Mouse (Mus musculus) thymus, postnatal 25 days (tissue): ENCODE results near the gene Il17ra.

Experiments
- DNase-seq: peaks from one replicate; pipeline ENCODE4 v3.0.0; 2022

Il17ra gene

DNA sequence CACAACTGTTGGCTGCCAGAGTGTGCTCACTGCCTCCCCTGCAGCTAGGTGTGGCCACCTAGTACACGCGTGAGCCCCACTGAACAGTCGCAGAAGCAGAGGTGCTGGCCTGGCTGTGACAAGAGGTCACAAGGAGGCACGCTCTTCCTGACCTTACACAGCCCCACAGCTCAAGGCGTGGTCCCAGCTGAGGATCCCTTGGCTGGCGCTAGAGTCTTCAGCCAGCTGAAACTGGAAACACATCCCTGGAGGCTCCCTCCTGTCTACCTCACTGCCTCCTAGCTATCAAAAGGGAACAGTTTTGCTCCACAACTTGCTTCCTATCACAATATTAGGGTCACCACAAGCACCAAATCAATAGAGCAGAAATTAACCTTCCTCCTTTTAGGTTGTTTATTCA is 48.2 kb downstream of the Il17ra start:
- no peak for DNase-seq

DNA sequence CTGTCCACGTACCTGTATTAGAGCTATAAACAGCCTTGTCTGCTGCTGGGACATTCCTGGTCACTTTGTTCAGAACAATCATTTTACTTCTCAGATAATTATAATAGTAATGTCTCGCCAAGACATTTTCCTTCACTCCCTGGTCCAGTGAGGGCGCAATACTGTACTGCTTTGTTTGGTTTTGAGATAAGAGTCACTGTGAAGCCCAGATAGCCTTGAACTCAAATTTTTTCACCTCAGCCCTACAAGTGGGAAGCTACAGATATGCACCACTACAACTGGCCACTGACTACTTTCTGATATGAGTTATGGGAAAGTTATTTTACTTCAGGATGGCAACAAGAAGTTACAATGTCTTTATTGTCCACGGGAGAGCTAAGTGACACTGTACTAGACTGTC is 53.4 kb downstream of the Il17ra start:
- DNase-seq = no peak

DNA sequence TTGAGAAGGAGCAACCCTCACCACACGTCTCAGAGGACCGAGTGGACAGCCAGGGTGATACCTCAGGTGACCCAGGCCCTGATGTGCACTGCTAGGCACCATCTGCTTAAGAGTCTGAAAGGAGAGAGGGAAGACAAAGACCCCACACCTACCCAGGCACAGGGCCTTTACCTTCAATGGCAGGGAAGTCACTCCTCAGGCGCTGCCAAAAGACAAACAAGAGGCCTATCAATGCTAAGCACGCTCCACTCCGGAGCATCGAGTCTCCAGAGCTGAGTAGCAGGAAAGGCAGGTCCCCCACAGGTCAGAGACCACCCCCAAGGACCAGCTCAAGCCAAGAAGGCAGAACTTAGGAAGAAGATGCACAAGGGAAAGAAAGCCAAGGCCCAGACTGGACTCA is 53.8 kb downstream of the Il17ra start:
- no peak for DNase-seq

DNA sequence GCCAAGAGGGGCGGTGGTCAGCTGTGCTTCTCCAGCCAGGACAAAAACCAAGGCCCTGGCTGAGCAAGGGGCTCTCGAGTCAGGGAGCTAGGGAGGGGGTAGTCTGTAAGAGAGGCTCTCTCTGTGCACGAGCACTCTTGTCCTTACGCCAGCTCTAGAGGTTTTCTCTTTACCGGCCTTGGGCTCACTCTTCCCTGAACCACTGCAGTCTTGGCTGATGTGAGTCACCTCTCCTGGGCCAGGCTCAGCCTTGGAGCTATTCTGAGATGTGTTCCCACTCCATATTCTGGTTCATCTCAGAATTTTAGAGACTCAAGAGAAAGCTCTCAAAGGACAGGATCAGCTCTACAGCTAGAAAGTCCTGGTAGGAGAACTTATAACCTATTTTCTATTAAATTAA is 54.3 kb downstream of the Il17ra start:
- no peak for DNase-seq

DNA sequence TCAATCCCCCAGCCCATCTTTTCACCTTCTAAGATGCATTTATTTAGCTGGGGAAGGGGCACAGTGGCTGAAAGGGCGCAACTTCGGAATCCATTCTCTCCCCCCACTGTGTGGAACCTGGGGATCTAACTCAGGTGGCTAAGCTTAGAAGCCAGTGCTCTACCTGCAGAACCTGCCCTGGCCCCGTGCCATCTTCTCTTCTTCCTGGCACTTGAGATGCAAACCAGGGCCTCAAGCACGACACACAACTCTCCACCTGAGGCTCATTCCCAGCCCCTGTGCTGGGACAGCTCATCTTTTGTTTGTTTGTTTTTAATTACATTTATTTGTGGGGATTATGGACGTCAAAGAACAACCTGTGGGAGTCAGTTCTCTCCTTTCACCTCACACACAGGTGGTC is 56.6 kb downstream of the Il17ra start:
- DNase-seq = no peak

DNA sequence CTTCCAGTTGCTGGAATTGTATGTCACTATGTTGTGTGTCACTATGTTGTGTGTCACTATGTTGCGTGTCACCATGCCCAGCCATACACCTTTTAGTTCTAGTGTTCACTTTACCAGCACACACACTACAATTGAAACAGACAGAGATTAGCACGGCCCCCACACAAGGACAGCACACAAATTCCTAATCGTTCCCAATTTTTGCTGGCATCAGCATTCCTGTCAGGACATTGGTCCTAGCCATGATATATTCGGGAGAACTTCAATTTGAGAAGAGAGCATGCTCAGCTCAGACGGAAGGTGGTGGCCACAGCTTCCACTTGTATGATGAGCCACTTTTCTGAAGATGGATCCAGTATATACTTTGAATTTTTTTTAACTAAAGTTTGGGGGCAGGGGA is 61.7 kb downstream of the Il17ra start:
- DNase-seq = no peak

DNA sequence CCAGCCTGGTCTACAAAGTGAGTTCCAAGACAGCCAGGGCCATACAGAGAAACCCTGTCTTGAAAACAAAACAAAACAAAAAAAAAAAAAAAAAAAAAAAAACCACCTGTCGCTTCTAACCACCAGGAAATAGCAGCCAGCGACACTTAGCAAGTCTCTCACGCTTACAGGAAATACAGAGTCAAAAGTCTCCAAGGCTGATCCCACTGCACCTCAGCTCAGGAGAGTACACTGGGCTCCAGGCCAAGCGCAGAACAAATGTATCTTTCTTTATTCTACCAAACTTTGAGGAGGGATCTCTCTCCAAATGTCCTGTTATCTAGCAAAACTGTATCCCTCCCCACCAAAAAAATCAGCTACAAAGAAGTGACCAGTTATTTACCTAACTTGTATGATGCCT is 66.1 kb downstream of the Il17ra start:
- peak; percentile 49 for DNase-seq

DNA sequence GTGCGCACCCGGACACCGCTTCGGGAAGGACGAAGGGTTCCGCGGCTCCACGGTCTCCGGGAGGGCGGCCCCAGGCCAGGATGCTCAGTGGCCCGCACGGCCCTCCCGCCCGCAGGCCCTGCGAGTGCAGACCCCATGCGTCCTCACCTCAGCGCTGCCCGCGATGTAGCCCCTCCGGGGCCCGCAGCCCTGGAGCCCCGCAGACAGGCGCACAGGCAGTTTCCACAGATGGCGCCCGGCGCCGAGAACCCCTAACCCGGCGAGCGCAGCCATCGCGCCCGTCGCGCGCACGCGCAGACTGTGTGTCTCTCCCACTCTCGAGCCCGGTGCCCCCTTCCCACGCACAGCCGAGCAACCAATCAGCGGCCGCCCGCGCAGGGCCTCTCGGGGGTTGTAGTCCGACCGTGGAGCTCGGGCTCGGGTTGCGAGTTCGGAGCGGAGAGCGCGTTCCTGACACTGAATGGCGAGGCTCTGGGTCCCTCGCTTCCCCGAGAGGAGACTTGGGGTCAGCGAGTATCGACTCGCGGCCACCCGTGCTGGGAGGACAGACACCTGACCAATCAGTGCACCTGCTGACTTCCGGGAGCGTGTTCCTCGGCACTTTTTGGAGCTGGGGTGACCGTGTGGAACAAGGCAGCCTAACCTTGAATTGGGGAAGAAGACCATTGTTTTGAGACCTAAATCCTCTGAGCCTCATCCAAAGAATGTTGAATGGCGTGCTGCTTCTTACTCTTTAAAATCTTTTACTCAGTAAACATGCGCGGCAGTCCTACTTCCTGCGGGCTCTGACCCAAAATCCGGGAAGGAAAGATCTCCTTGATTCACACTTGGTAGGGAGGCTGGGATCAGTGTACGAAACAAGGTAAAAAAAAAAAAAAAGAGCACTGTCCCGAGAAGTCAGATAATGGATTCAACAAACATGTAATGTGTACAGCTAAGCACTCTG is 68.2 kb downstream of the Il17ra start, which contains the start of gene Hdhd5:
Gene Hdhd5, minus strand, starts transcription at position 300 of the 946 bp plus-strand sequence.
- peak; percentile 95 for DNase-seq

DNA sequence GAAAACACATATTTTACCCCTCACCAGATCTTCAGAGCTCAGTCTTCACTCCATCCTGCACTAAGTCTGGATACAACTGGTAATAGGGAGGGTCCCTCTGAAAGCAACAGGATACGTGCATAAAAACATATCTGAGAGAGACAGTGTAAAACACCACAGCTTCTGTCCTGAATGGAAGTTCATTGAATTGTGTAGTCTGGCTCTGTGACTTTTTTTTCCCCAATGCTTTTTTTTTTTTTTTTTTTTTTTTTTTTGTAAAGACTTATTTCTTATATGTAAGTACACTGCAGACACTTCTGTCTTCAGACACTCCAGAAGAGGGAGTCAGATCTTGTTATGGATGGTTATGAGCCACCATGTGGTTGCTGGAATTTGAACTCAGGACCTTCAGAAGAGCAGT is 69.5 kb downstream of the Il17ra start:
- no peak for DNase-seq

DNA sequence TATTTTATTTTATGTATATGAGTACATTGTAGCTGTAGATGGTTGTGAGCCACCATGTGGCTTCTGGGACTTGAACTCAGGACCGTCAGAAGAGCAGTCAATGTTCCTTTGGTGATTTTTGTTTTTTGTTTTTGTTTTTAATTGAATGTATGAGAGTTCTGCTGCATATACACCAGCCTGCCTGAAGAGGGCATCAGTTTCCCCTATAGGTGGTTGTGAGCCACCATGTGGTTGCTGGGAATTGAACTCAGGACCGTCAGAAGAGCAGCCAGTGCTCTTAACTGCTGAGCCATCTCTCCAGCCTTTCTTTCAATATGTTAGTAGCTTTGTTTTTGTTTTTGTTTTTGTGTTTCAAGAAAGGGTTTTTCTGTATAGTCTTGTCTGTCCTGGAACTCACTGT is 73.3 kb downstream of the Il17ra start:
- no peak for DNase-seq
